ENCODE assay signal across 11 mouse cellular contexts in genomic region chr8:49461724-49462473, GRCm38 (mm10).
DNase-seq lines count a peak whose midpoint lies in the region; ATAC-seq and TF ChIP-seq lines count a peak whose summit lies in the region.
"Had no signal": no experiment of that assay in that cellular context is flagged by ENCODE, and none has a peak within 500 bp of the region (broad histone marks: within the 10 kb centered on the region; RNA-seq: fewer than 3 reads in every experiment).

No protein-coding gene starts in this region.

- peaks cover 7% of the 10 kb centered on the region; the same call in 1 of the 2 replicates for H3K4me1 ChIP-seq in forebrain, postnatal 0 days (ENCODE audit: insufficient read depth)

- H3K27me3 ChIP-seq in forebrain, postnatal 0 days (ENCODE audit: insufficient read depth, low read length) = no peaks in the 10 kb centered on the region
- H3K27me3 ChIP-seq: heart, embryonic 13.5 days had no signal

- H3K9me3 ChIP-seq in forebrain, postnatal 0 days (ENCODE audit: low read length) = no peaks in the 10 kb centered on the region
- H3K9me3 ChIP-seq: heart, embryonic 13.5 days had no signal

- peak; percentile 75 for ATAC-seq in forebrain, postnatal 0 days

- H3K4me2 ChIP-seq in forebrain, postnatal 0 days (ENCODE audit: low read depth) = peak overlapping the region; percentile 42
- H3K4me2 ChIP-seq: heart, embryonic 13.5 days had no signal

- no peaks in the 10 kb centered on the region for H3K36me3 ChIP-seq in forebrain, postnatal 0 days (ENCODE audit: insufficient read depth)
- H3K36me3 ChIP-seq: heart, embryonic 13.5 days had no signal

- peak; percentile 25 to 34 for DNase-seq in right cerebral cortex, postnatal 10 days (ENCODE audit: low spot score in 2 of 2)
- DNase-seq in right cerebral cortex, postnatal 36 days (ENCODE audit: low spot score in 2 of 2) = no peak
- DNase-seq in forebrain, postnatal 0 days = peak; percentile 59
- peak; percentile 71 for DNase-seq in mesoderm, embryonic 11.5 days (ENCODE audit: low read depth, low spot score)
- peak; percentile 82 for DNase-seq in retina, embryonic 14.5 days (ENCODE audit: low spot score)
- DNase-seq in right cerebral cortex, adult 18-20 months = no peak
- DNase-seq in spleen, postnatal 10 days (ENCODE audit: low spot score in 2 of 2) = no peak
- DNase-seq in right cerebral cortex, postnatal 14 days = no peak
- DNase-seq: kidney, postnatal 10 days; thymus, adult 2 months had no signal

- 10% methylated on average over 16 of the region's 16 CpGs for WGBS in forebrain, postnatal 0 days

- no peak for TF ChIP-seq CTCF in forebrain, postnatal 0 days (IDR thresholded peaks at IDR 0.05; ENCODE audit: low read depth)

- peak overlapping the region; percentile 16; the same call in 1 of the 2 replicates for H3K27ac ChIP-seq in forebrain, postnatal 0 days (ENCODE audit: low read depth, low read length)
- H3K27ac ChIP-seq: heart, embryonic 13.5 days had no signal

- H3K9ac ChIP-seq in forebrain, postnatal 0 days = peak overlapping the region; percentile 10; the same call in 1 of the 2 replicates
- H3K9ac ChIP-seq: heart, embryonic 13.5 days had no signal

- peak overlapping the region; percentile 20 for H3K4me3 ChIP-seq in forebrain, postnatal 0 days (ENCODE audit: low read depth, low read length)
- H3K4me3 ChIP-seq: heart, embryonic 13.5 days had no signal

Comparison
In these comparisons a context has a peak if more than half of its experiments do, and no peak if none do; other contexts are left out.
1. DNase-seq: peak in right cerebral cortex, postnatal 10 days (2 of 2), forebrain, postnatal 0 days (single experiment), mesoderm, embryonic 11.5 days (single experiment) and retina, embryonic 14.5 days (single experiment); none in right cerebral cortex, postnatal 36 days (0 of 2), right cerebral cortex, adult 18-20 months (single experiment), spleen, postnatal 10 days (0 of 2) and right cerebral cortex, postnatal 14 days (single experiment).